Mouse (Mus musculus): ENCODE data around the gene Nabp2.

The Nabp2 gene

DNA sequence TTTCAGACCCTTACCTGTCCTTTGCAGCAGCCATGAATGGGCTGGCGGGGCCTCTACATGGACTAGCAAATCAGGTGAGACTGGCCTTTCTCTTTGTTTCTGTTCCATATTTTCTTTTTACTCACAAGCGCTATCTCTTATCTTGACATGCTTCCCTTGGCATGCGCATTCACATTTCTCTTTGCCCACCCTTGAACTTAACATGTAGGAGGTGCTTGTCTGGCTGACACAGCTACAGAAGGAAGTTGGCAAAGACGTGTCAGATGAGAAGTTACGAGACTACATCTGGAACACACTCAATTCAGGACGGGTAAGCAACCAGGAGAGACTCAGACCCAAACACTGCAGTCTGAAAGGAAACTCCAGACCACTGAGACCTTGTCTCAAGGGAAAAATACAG lies 52.1 kb downstream of the Nabp2 start:
- no peak for DNase-seq (ENCODE audit: low read depth, low spot score)

- no peak for DNase-seq (ENCODE audit: low read depth, low spot score)
Measured at GRCm38 (mm10) chr10:128358796-128359195, 52.5 kb downstream of the Nabp2 start.
